Mouse (Mus musculus) MEL (cell line): ENCODE results near the gene Rasgef1b.

ENCODE experiments used
- CHD1 ChIP-seq: IDR thresholded peaks from 2 replicates; pipeline ENCODE4 v1.6.1; 2012; ENCODE audit warnings: low read depth, mild to moderate bottlenecking, inconsistent platforms, low read length, improper control_type of control experiment
- CTCF ChIP-seq, 3 experiments: IDR thresholded peaks in 2 of 3; conservative IDR thresholded peaks in 1 of 3; 2 replicates each; pipeline ENCODE4 v1.5.1; 2011 to 2012; ENCODE audit warnings: low read length in 3 of 3, low read depth in 2 of 3, mild to moderate bottlenecking in 2 of 3, improper control_type of control experiment in 1 of 3, inconsistent platforms in 1 of 3, mixed read lengths in 1 of 3, moderate library complexity in 1 of 3; ENCODE audit not compliant: control insufficient read depth in 1 of 3, insufficient read depth in 1 of 3, poor library complexity in 1 of 3, severe bottlenecking in 1 of 3
- ELF1 ChIP-seq: IDR thresholded peaks from 2 replicates; pipeline ENCODE4 v1.6.1; 2014; ENCODE audit warnings: low read depth, mild to moderate bottlenecking, inconsistent platforms, low read length, improper control_type of control experiment, moderate library complexity
- GATA1 ChIP-seq: IDR thresholded peaks from 2 replicates; pipeline ENCODE4 v1.6.1; 2011; ENCODE audit warnings: low read depth, low read length, improper control_type of control experiment
- POLR2A ChIP-seq, 2 experiments: IDR thresholded peaks; 2 replicates each; pipeline ENCODE4 v1.6.1; 2011 to 2012; ENCODE audit warnings: low read length in 2 of 2, mild to moderate bottlenecking in 2 of 2, control low read depth in 1 of 2, improper control_type of control experiment in 1 of 2, low read depth in 1 of 2, moderate library complexity in 1 of 2; ENCODE audit not compliant: control insufficient read depth in 1 of 2, insufficient read depth in 1 of 2, poor library complexity in 1 of 2
- POLR2AphosphoS2 ChIP-seq: IDR thresholded peaks from 2 replicates; pipeline ENCODE4 v1.6.1; 2011; ENCODE audit warnings: low read length, improper control_type of control experiment
- ZNF384 ChIP-seq: IDR thresholded peaks from 2 replicates; pipeline ENCODE4 v1.6.1; 2012; ENCODE audit warnings: low read depth, mild to moderate bottlenecking, inconsistent platforms, low read length, improper control_type of control experiment

DNA sequence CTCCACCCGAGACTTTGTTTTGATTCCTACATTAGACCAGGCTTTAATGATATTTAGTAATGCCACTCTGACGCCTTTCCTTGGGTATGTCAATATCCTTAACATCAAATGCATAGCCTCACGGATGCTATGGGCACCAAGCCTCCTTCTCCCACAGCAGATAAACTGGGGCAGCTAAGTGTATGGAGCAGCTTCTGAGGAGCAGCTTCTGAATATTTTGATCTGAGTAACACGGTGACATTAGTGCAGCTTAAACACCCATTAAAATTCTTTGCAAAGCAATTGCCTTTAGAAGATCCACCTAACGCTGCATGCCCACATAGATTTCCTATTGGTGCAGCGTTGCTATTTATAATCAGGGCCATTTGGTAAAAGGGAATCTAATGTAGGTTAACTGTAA lies 359.6 kb downstream of the Rasgef1b start:
- TF ChIP-seq ZNF384 (no peak), GATA1 (no peak), CHD1 (no peak), ELF1 (no peak), POLR2AphosphoS2 (no peak), POLR2A (IDR thresholded peaks at IDR 0.05; ENCODE audit: control insufficient read depth in 1 of 2, insufficient read depth in 1 of 2, low read depth in 1 of 2, low read length in 2 of 2, poor library complexity in 1 of 2) (no peak), CTCF (IDR thresholded peaks at IDR 0.05 in 2 of 3, conservative IDR thresholded peaks at IDR 0.05 in 1 of 3; ENCODE audit: control insufficient read depth in 1 of 3, insufficient read depth in 1 of 3, low read depth in 2 of 3, low read length in 3 of 3, poor library complexity in 1 of 3, severe bottlenecking in 1 of 3) (no peak)
